Mouse (Mus musculus): ENCODE measurements around the gene Scube1. TPM values are rescaled to one million over a fixed set of nuclear protein-coding genes. Genes with fewer than 3 reads are reported as not detected.
A peak's percentile ranks its signal among the peaks of the same experiment; 100 is the strongest.

The Scube1 gene
- total and polyA plus RNA-seq, 2 experiments from 2014 or later = 1.9 to 4.3 TPM

DNA sequence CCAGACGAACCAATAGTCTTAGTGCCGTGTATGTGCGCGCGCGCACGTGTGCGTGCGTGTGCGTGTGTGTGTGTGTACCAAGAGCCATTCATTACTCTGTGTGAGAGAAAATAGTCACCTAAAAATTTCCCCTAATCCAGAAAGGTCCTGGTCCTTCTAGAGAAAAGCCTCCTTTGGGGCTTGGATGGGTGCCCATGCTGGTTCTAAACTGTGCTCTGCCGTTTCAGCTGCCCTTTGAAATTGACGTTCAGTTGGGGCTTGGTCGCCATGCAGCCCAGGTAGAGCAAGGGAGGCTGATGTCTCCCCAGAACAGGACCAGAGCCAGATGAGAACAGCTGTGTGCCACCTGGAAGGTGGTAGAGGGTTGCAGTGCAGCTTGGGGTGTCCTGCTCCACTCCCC, 36.7 kb upstream of the Scube1 start:
- WGBS = 82% methylated on average over 13 of the region's 13 CpGs
- ATAC-seq (ENCODE audit: insufficient read depth, low read depth) = no peak
- Histone ChIP-seq H3K36me3 (replicated peaks; ENCODE audit: control insufficient read depth, insufficient read depth, low read length) (no peaks in the 10 kb centered on the region), H3K27me3 (ENCODE audit: control insufficient read depth, insufficient read depth, low read length) (peaks cover 39% of the 10 kb centered on the region), H3K9ac (replicated peaks; ENCODE audit: low read depth, low read length) (no peak overlapping the region), H3K4me3 (ENCODE audit: low read depth, low read length) (no peak overlapping the region), H3K27ac (ENCODE audit: low read depth) (no peak overlapping the region), H3K4me2 (ENCODE audit: low read depth, low read length) (no peak overlapping the region), H3K4me1 (ENCODE audit: control insufficient read depth, insufficient read depth) (no peaks in the 10 kb centered on the region), H3K9me3 (replicated peaks; ENCODE audit: control insufficient read depth, low read length) (no peaks in the 10 kb centered on the region)
- DNase-seq (ENCODE audit: low spot score) = no peak
- TF ChIP-seq CTCF (IDR thresholded peaks at IDR 0.05; ENCODE audit: low read depth) = no peak
- TF ChIP-seq EP300 (IDR thresholded peaks at IDR 0.05; ENCODE audit: low read depth) = no peak

DNA sequence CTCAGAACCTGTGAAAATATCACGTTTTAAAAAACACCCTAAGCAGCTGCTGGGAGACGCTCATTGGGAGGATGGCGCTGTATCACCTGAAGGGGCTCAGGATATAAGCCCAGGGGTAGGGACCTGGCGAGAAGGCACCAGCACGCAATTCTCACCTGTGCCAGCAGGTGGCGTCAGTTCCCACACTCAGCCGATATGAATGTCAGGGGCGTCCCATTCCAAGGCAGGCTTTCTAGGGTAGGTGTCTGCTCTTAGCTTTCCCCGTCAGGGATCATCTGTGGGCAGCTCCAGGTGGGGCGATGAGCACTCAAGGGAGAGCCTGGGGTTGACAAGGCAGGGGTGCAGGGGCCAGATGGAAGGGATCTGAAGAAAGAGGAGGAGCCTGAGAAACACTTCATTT, 35.9 kb upstream of the Scube1 start:
- H3K4me1 ChIP-seq (ENCODE audit: control insufficient read depth, insufficient read depth) = no peaks in the 10 kb centered on the region
- ATAC-seq (ENCODE audit: insufficient read depth, low read depth) = no peak
- no peaks in the 10 kb centered on the region for H3K9me3 ChIP-seq (replicated peaks; ENCODE audit: control insufficient read depth, low read length)
- DNase-seq (ENCODE audit: low spot score) = no peak
- H3K27ac ChIP-seq (ENCODE audit: low read depth) = no peak overlapping the region
- TF ChIP-seq CTCF (IDR thresholded peaks at IDR 0.05; ENCODE audit: low read depth) (peak; percentile 65), EP300 (IDR thresholded peaks at IDR 0.05; ENCODE audit: low read depth) (no peak)
- no peak overlapping the region for H3K4me3 ChIP-seq (ENCODE audit: low read depth, low read length)
- peaks cover 32% of the 10 kb centered on the region for H3K27me3 ChIP-seq (ENCODE audit: control insufficient read depth, insufficient read depth, low read length)
- WGBS = 4% methylated on average over 10 of the region's 10 CpGs
- H3K36me3 ChIP-seq (replicated peaks; ENCODE audit: control insufficient read depth, insufficient read depth, low read length) = no peaks in the 10 kb centered on the region
- no peak overlapping the region for H3K4me2 ChIP-seq (ENCODE audit: low read depth, low read length)
- H3K9ac ChIP-seq (replicated peaks; ENCODE audit: low read depth, low read length) = no peak overlapping the region

DNA sequence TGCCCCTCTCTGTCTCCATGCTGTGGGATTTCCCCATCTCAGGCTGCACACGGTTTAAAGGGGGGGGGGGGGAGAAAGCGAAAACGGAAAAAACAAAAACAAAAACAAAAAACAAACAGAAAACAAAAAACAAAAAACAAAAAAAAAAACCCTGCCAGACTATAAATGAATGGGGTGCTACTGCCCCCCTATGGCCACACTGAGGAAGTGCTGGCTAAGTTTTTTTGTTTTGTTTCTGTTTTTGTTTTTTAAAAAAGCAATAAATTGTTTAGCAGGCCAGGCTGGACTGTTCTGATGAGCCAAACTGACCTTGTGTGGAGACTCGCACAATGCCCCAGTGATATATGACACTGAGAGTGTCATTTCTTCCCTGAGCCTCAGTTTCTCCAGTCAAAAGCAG, 34.1 kb upstream of the Scube1 start:
- ATAC-seq (ENCODE audit: insufficient read depth, low read depth) (no peak), DNase-seq (ENCODE audit: low spot score) (no peak)
- Histone ChIP-seq H3K36me3 (replicated peaks; ENCODE audit: control insufficient read depth, insufficient read depth, low read length) (no peaks in the 10 kb centered on the region), H3K9me3 (replicated peaks; ENCODE audit: control insufficient read depth, low read length) (0 out of 2 replicates have a peak, but pooled peaks cover 4% of the 10 kb centered on the region), H3K27ac (ENCODE audit: low read depth) (no peak overlapping the region), H3K4me2 (ENCODE audit: low read depth, low read length) (no peak overlapping the region), H3K4me1 (ENCODE audit: control insufficient read depth, insufficient read depth) (no peaks in the 10 kb centered on the region), H3K27me3 (ENCODE audit: control insufficient read depth, insufficient read depth, low read length) (peaks cover 22% of the 10 kb centered on the region), H3K9ac (replicated peaks; ENCODE audit: low read depth, low read length) (no peak overlapping the region), H3K4me3 (ENCODE audit: low read depth, low read length) (no peak overlapping the region)
- WGBS = 7% methylated on average over 4 of the region's 4 CpGs
- TF ChIP-seq CTCF (IDR thresholded peaks at IDR 0.05; ENCODE audit: low read depth) = peak; percentile 69
- no peak for TF ChIP-seq EP300 (IDR thresholded peaks at IDR 0.05; ENCODE audit: low read depth)

DNA sequence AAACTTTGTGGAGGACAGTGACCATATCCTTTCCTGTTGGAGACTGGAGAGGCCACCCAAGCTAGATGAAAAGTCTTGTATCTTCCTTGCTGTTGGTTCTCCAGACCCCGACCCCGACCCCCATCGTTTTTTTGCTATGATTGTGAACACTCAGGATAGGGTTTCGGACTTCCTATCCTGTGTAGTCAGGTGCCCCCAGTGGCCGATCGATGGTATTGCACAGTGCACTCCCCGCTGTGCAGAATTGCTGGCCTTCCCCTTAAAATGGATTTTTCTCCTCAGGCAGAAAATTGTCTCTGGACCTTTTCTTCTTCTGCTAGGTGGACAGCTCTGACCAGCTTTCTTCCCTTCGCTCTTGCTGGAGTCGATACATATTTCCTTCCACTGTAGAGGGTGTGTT, 31.9 kb upstream of the Scube1 start:
- no peak for TF ChIP-seq EP300 (IDR thresholded peaks at IDR 0.05; ENCODE audit: low read depth)
- peak; percentile 64 for TF ChIP-seq CTCF (IDR thresholded peaks at IDR 0.05; ENCODE audit: low read depth)
- no peak overlapping the region for H3K4me3 ChIP-seq (ENCODE audit: low read depth, low read length)
- H3K27ac ChIP-seq (ENCODE audit: low read depth) = no peak overlapping the region
- 0 out of 2 replicates have a peak, but pooled peaks cover 4% of the 10 kb centered on the region for H3K9me3 ChIP-seq (replicated peaks; ENCODE audit: control insufficient read depth, low read length)
- H3K27me3 ChIP-seq (ENCODE audit: control insufficient read depth, insufficient read depth, low read length) = peaks cover 17% of the 10 kb centered on the region
- no peak overlapping the region for H3K4me2 ChIP-seq (ENCODE audit: low read depth, low read length)
- WGBS = 30% methylated on average over 9 of the region's 9 CpGs
- H3K36me3 ChIP-seq (replicated peaks; ENCODE audit: control insufficient read depth, insufficient read depth, low read length) = no peaks in the 10 kb centered on the region
- no peak; the same call in 1 of the 2 replicates for ATAC-seq (ENCODE audit: insufficient read depth, low read depth)
- peak; percentile 32 for DNase-seq (ENCODE audit: low spot score)
- H3K9ac ChIP-seq (replicated peaks; ENCODE audit: low read depth, low read length) = no peak overlapping the region
- H3K4me1 ChIP-seq (ENCODE audit: control insufficient read depth, insufficient read depth) = no peaks in the 10 kb centered on the region

DNA sequence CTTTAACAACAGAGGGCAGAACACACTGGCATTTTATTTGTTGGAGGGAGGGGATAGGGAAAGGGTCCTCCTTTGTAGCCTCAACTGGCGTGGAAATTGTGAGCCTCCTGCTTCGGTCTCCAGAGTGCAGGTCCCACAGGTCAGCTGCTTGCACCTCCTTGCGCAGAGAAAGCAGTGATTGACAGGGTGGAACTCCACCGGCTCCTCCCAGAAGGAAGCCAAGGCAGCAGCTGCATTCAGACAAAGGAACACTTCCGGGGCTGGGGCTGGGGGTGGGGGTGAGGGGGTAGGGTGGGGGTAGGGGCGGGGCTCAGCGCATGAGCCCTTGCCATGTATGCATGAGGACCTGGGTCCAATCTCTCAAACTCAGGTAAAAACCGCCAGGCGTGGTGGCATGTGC, 24.6 kb upstream of the Scube1 start:
- H3K27me3 ChIP-seq (ENCODE audit: control insufficient read depth, insufficient read depth, low read length) = peaks cover 6% of the 10 kb centered on the region; the same call in 1 of the 2 replicates
- ATAC-seq (ENCODE audit: insufficient read depth, low read depth) (no peak), DNase-seq (ENCODE audit: low spot score) (no peak)
- no peak overlapping the region for H3K4me2 ChIP-seq (ENCODE audit: low read depth, low read length)
- H3K27ac ChIP-seq (ENCODE audit: low read depth) = no peak overlapping the region
- no peak overlapping the region for H3K4me3 ChIP-seq (ENCODE audit: low read depth, low read length)
- TF ChIP-seq EP300 (IDR thresholded peaks at IDR 0.05; ENCODE audit: low read depth) (no peak), CTCF (IDR thresholded peaks at IDR 0.05; ENCODE audit: low read depth) (no peak)
- H3K36me3 ChIP-seq (replicated peaks; ENCODE audit: control insufficient read depth, insufficient read depth, low read length) = no peaks in the 10 kb centered on the region
- no peak overlapping the region for H3K9ac ChIP-seq (replicated peaks; ENCODE audit: low read depth, low read length)
- 0 out of 2 replicates have a peak, but pooled peaks cover 2% of the 10 kb centered on the region for H3K9me3 ChIP-seq (replicated peaks; ENCODE audit: control insufficient read depth, low read length)
- H3K4me1 ChIP-seq (ENCODE audit: control insufficient read depth, insufficient read depth) = no peaks in the 10 kb centered on the region
- 64% methylated on average over 9 of the region's 9 CpGs for WGBS

DNA sequence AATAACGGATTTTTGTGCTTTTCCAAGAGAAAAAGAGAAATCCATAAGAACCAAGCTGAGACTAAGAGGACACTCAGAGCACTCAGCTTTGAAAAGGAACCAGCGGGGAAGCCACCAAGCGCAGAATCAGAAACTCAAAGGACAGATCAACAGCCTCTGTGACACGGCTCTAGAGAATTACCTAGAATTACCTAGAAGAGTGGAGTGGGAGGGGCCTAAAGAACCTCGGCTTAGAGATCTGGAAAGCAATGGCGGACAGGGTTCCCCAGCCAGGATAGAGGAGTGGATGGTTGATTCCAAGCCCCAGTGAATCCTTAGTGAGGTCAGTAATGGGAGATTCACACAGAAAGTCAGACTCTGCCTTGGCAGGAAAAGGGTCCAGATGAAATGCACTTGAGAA, 24.2 kb upstream of the Scube1 start:
- no peak overlapping the region for H3K9ac ChIP-seq (replicated peaks; ENCODE audit: low read depth, low read length)
- no peak for ATAC-seq (ENCODE audit: insufficient read depth, low read depth)
- H3K36me3 ChIP-seq (replicated peaks; ENCODE audit: control insufficient read depth, insufficient read depth, low read length) = no peaks in the 10 kb centered on the region
- 77% methylated on average over 6 of the region's 6 CpGs for WGBS
- no peak overlapping the region for H3K4me2 ChIP-seq (ENCODE audit: low read depth, low read length)
- no peaks in the 10 kb centered on the region for H3K9me3 ChIP-seq (replicated peaks; ENCODE audit: control insufficient read depth, low read length)
- H3K27ac ChIP-seq (ENCODE audit: low read depth) = no peak overlapping the region
- DNase-seq (ENCODE audit: low spot score) = no peak
- TF ChIP-seq EP300 (IDR thresholded peaks at IDR 0.05; ENCODE audit: low read depth) = no peak
- no peak for TF ChIP-seq CTCF (IDR thresholded peaks at IDR 0.05; ENCODE audit: low read depth)
- peaks cover 6% of the 10 kb centered on the region; the same call in 1 of the 2 replicates for H3K27me3 ChIP-seq (ENCODE audit: control insufficient read depth, insufficient read depth, low read length)
- H3K4me1 ChIP-seq (ENCODE audit: control insufficient read depth, insufficient read depth) = no peaks in the 10 kb centered on the region
- no peak overlapping the region for H3K4me3 ChIP-seq (ENCODE audit: low read depth, low read length)
